Mouse (Mus musculus) limb, embryonic 15.5 days (tissue): ENCODE data around the gene Zfp747. TPM values are rescaled to one million over a fixed set of nuclear protein-coding genes. Genes with fewer than 3 reads are reported as not detected.
"Not testable (repeated sequence)": the region's sequence is repeated elsewhere in the genome, so short reads cannot be mapped to it uniquely, and the experiment has no call there.

Source experiments
- ATAC-seq: fragments of 200-750 bp; cut with Nextera tagmentation; 2 replicates; pipeline ENCODE4 v1.8.0; 2017; ENCODE audit warnings: low read depth, moderate TSS enrichment; ENCODE audit not compliant: insufficient number of reproducible peaks, low FRiP score, low TSS enrichment
- H3K27ac ChIP-seq: fragments of 300-500 bp; sonication (generic); 2 replicates; pipeline ENCODE4 v1.5.1; 2015; ENCODE audit warnings: moderate library complexity, mild to moderate bottlenecking, inconsistent platforms
- H3K27me3 ChIP-seq: fragments of 300-500 bp; sonication (generic); 2 replicates; pipeline ENCODE4 v1.6.1; 2015; ENCODE audit warnings: inconsistent platforms
- H3K36me3 ChIP-seq: fragments of 300-500 bp; sonication (generic); 2 replicates; pipeline ENCODE4 v1.6.1; 2015; ENCODE audit warnings: inconsistent platforms
- H3K4me1 ChIP-seq: fragments of 300-500 bp; sonication (generic); 2 replicates; pipeline ENCODE4 v1.6.1; 2015; ENCODE audit warnings: inconsistent platforms
- H3K4me2 ChIP-seq: fragments of 300-500 bp; sonication (generic); 2 replicates; pipeline ENCODE4 v1.6.1; 2015; ENCODE audit warnings: mild to moderate bottlenecking, inconsistent platforms
- H3K4me3 ChIP-seq: fragments of 300-500 bp; sonication (generic); 2 replicates; pipeline ENCODE4 v1.5.1; 2015; ENCODE audit warnings: mild to moderate bottlenecking, inconsistent platforms
- H3K9ac ChIP-seq: fragments of 300-500 bp; sonication (generic); 2 replicates; pipeline ENCODE4 v1.6.1; 2015; ENCODE audit warnings: inconsistent platforms
- H3K9me3 ChIP-seq: fragments of 300-500 bp; sonication (generic); 2 replicates; pipeline ENCODE4 v1.6.1; 2016; ENCODE audit warnings: inconsistent platforms
- WGBS: fragments of 180-500 bp; shearing (Covaris S2); methylation state at CpG from one replicate; pipeline ENCODE4 v1.1.7; 2015; 5-methylcytosine and 5-hydroxymethylcytosine counted together
- polyA plus RNA-seq: library from polyadenylated mRNA; unstranded; fragments of >200 nt; fragmentation: Nextera tagmentation; extraction: Ambion mirVana; gene quantifications from 2 replicates; pipeline ENCODE4 v1.2.1, GENCODE M21; 2015

Gene Zfp747
- polyA plus RNA-seq, result 9.4 and 10.1 TPM in 2 replicates

DNA sequence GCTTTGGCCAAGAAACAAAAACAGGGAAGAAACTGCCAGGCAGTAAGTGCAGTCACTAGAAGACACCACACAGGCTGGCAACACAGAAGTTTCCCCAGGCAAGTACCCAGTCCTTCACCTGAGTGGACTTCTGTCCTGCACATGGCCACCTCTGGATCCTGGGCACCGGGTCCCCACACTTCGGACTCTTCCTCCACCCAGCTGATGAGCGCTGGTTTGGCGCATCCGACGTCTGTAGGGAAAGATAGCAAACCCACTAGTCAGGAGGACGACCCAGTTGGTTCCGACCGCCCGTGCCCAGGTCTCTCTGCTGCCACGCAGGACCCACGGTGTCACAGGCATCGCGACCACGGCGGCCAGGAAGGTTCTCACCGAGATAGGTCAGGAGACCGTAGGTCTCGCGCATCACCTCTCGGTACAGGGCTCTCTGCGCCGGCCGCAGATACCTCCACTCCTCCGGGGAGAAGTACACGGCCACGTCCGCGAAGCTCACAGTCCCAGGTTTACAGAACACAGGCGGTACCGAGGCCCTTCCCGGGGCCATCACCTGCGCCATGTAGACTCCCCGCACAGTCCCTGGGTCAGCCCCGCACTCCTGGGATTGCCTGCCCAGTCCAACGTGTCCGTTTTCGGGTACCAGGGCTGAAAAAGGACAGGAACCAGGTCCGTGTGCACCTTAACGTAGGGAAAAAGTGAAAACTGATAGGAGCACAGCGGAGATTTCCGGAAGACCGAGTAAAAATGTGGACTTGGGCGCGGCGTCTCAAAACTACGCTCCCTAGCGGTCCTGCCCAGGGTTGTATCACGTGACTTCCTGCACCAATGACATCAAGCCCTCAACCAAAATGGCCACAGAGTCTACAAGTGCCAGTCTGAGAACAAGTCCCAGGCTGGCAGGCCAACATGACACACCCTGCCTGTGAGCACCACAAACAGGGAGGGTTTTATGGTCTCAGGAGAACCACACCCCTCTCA lies at the start of gene Zfp747:
Gene Zfp747 (minus strand): TSS at position 780 of the 975 bp plus-strand sequence.
- H3K9me3 ChIP-seq, H3K27me3 ChIP-seq, H3K4me1 ChIP-seq: not testable (repeated sequence)
- H3K4me3 ChIP-seq, result peak within 1 kb of the TSS; percentile 68
- H3K9ac ChIP-seq, result peak within 1 kb of the TSS; percentile 72
- peak within 1 kb of the TSS; percentile 72 for H3K4me2 ChIP-seq
- WGBS, result 3% methylated on average over 48 of the region's 49 CpGs
- H3K36me3 ChIP-seq, result peaks cover 11% of the 10 kb centered on the region
- H3K27ac ChIP-seq, result peak within 1 kb of the TSS; percentile 82
- peak; percentile 85 for ATAC-seq

DNA sequence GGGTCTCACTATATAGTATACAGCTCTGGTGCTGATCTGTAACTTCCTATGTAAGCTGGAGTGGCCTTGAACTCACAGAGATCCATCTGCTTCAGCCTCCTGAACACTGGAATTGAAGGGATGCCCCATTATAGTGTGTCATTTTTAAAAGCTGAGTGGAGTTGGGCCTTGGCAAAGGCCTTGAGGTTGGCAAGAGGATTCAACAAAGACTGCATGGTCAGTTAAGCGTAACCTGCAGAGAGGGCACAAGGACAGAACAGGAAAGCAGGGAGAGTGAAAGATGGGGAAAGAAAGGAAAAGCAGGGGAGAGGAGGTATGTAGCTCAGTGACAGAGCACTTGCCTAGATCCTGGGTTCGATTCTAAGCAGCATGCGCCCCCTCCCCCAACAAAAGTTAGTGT lies 49.4 kb upstream of the Zfp747 start:
- peaks cover 7% of the 10 kb centered on the region; the same call in 1 of the 2 replicates for H3K27me3 ChIP-seq
- H3K4me2 ChIP-seq, result no peak overlapping the region
- 84% methylated on average over 3 of the region's 3 CpGs for WGBS
- H3K9me3 ChIP-seq, result no peaks in the 10 kb centered on the region
- no peak overlapping the region for H3K9ac ChIP-seq
- no peak overlapping the region for H3K4me3 ChIP-seq
- H3K36me3 ChIP-seq, result no peaks in the 10 kb centered on the region
- no peak overlapping the region for H3K27ac ChIP-seq
- no peak for ATAC-seq
- peaks cover 13% of the 10 kb centered on the region; the same call in 1 of the 2 replicates for H3K4me1 ChIP-seq

DNA sequence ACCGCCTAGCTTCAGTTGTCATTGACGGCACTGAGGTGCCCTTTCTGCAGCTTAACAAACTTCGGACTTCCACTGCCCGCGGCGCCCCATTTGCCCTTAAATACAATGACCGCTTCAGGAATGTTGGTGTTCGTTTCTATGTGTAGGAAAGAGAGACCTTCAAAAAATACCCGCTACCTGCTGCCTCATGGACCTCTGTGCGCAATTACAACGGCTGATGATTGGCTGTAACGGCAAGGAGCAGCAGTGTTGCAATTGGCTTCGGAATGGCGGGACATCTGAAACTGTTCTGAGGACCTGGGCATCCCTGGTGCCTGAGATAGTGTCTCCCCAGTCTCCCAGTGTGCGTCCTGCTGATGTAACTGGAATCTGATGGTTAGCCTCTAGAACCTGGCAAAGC lies 46.4 kb upstream of the Zfp747 start:
- H3K4me2 ChIP-seq, result peak overlapping the region; percentile 86
- peak overlapping the region; percentile 89; the same call in 1 of the 2 replicates for H3K9ac ChIP-seq
- peak overlapping the region; percentile 78; the same call in 1 of the 2 replicates for H3K27ac ChIP-seq
- H3K27me3 ChIP-seq, result peaks cover 7% of the 10 kb centered on the region; the same call in 1 of the 2 replicates
- H3K36me3 ChIP-seq, result peaks cover 8% of the 10 kb centered on the region; the same call in 1 of the 2 replicates
- WGBS, result 1% methylated on average over 15 of the region's 15 CpGs
- H3K4me3 ChIP-seq, result peak overlapping the region; percentile 76
- H3K9me3 ChIP-seq, result no peaks in the 10 kb centered on the region
- ATAC-seq, result no peak
- peaks cover 13% of the 10 kb centered on the region; the same call in 1 of the 2 replicates for H3K4me1 ChIP-seq

DNA sequence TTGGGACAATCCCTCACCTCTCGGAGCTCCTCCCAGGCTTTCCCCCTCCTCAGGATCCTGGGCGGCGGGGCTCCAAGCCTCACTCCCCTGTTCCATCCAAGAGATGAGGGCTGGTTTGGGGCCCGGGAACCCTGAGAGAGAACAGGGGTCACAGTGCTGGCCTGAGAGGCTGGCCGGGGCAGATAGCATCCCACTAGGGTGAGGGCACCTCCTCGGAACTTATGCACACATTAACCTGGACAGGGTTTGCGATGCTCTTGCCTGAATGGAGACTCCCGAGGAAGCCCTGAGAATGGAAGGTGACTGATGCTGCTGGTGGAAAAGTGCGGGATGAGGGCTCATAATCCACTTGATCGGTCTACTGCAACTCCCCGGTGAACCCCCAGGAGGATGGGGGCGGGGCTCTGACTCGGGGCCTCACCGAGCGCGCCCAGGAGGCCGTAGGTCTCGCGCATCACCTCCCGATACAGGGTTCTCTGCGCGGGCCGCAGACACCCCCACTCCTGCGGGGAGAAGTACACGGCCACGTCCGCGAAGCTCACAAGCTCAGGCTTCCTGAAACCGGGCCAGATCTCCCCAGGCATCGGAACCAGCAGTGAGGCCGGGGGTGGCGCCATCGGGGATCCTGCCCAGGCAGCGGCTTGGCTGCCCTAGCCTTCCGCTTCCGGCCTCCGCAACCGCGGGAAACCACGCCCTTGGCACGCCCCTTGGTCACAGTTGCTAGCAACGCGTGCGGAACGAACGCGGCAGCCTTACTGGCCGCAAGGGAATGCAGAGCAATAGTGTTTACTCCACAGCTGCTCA lies 45.7 kb upstream of the Zfp747 start, which contains the start of gene Zfp688:
Gene Zfp688 (minus strand): TSS at position 681 of the 804 bp plus-strand sequence.
- ATAC-seq, result peak; percentile 84
- peaks cover 8% of the 10 kb centered on the region; the same call in 1 of the 2 replicates for H3K36me3 ChIP-seq
- H3K4me3 ChIP-seq, result peak within 1 kb of the TSS; percentile 76
- peak within 1 kb of the TSS; percentile 78 for H3K27ac ChIP-seq
- H3K9ac ChIP-seq, result peak within 1 kb of the TSS; percentile 89
- peak within 1 kb of the TSS; percentile 86 for H3K4me2 ChIP-seq
- H3K4me1 ChIP-seq, result peaks cover 13% of the 10 kb centered on the region; the same call in 1 of the 2 replicates
- under 1% methylated on average over 47 of the region's 48 CpGs for WGBS
- peaks cover 7% of the 10 kb centered on the region; the same call in 1 of the 2 replicates for H3K27me3 ChIP-seq
- no peaks in the 10 kb centered on the region for H3K9me3 ChIP-seq

DNA sequence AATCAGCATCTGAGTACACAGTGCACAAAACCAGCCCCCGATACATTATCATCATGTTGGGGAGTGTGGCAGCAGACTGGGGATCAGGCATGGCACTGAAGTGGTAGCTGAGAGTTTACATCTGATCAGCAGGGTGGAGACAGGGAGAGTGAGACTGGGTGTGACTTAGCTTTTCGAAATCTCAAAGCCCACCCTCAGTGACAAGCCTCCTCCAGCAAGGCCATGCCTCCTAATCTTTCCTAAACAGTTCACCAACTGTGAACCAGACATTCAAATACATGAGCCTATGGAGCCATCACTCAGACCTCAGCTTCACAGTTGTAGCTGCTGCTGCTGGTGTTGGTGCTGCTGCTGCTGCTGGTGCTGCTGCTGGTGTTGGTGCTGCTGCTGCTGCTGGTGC lies 35.6 kb upstream of the Zfp747 start:
- ATAC-seq, result no peak

DNA sequence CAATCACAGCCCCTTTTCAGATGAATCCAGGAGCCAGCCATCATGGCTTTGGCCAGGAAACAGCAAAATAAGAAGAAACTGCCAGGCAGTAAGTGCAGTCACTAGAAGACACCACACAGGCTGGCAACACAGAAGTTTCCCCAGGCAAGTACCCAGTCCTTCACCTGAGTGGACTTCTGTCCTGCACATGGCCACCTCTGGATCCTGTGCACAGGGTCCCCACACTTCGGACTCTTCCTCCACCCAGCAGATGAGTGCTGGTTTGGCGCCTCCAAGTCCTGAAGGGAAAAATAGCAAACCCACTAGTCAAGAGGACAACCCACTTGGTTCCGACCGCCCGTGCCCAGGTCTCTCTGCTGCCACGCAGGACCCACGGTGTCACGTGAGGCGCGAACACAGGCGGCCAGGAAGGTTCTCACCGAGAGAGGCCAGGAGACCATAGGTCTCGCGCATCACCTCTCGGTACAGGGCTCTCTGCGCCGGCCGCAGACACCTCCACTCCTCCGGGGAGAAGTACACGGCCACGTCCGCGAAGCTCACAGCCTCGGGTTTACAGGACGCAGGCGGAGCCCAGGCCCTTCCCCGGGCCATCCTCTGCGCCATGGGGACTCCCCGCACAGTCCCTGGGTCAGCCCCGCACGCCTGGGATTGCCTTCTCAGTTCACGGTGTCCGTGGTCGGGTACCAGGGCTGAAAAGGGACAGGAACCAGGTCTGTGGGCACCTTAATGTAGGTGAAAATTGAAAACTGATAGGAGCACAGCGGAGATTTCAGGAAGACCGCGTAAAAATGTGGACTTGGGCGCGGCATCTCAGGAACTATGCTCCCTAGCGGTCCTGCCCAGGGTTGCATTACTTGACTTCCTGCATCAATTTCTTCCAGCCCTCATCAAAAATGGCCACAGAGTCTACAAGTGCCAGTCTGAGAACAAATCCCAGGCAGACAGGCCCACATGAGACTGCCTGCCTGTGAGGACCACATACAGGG lies 30.4 kb upstream of the Zfp747 start, which contains the start of gene Zfp764:
Gene Zfp764 (minus strand): TSS at position 821 of the 986 bp plus-strand sequence.
- not testable (repeated sequence) for H3K27me3 ChIP-seq, H3K36me3 ChIP-seq, H3K4me1 ChIP-seq, H3K9me3 ChIP-seq
- Histone ChIP-seq H3K4me3 (peak within 1 kb of the TSS; percentile 50), H3K27ac (peak within 1 kb of the TSS; percentile 83), H3K9ac (peak within 1 kb of the TSS; percentile 76), H3K4me2 (peak within 1 kb of the TSS; percentile 92)
- 4% methylated on average over 40 of the region's 40 CpGs for WGBS
- peak; percentile 83 for ATAC-seq

More for the DNA sequence above, 35.6 kb upstream of the Zfp747 start:
- Histone ChIP-seq H3K4me2 (no peak overlapping the region), H3K27me3 (no peaks in the 10 kb centered on the region), H3K9ac (no peak overlapping the region), H3K9me3 (no peaks in the 10 kb centered on the region), H3K4me1 (peaks cover 2% of the 10 kb centered on the region; the same call in 1 of the 2 replicates), H3K36me3 (no peaks in the 10 kb centered on the region), H3K27ac (no peak overlapping the region), H3K4me3 (no peak overlapping the region)
- 73% methylated on average over 2 of the region's 2 CpGs for WGBS

DNA sequence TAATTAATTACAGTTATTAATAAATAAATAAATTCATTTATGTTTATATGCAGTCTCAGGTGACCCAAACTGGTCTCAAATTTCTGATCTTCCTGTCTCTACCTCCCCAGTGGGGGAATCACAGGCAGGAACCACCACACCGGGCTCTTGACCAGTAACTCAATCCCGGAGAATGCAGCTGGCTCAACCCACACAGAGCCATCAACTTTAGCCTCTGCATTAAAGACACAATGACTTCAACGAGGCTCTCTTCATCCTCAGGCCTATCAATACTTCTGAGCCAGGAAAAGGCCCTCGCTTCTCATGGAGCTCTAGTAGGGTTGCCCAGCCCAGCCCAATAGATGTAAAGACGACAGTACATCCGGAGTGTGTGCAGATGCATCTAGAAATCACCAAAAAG lies 28.3 kb upstream of the Zfp747 start:
- not testable (repeated sequence) for H3K27me3 ChIP-seq, H3K9me3 ChIP-seq, H3K36me3 ChIP-seq, H3K4me2 ChIP-seq, H3K4me1 ChIP-seq, H3K4me3 ChIP-seq, H3K27ac ChIP-seq, H3K9ac ChIP-seq, ATAC-seq
- WGBS, result 89% methylated on average over 6 of the region's 6 CpGs

DNA sequence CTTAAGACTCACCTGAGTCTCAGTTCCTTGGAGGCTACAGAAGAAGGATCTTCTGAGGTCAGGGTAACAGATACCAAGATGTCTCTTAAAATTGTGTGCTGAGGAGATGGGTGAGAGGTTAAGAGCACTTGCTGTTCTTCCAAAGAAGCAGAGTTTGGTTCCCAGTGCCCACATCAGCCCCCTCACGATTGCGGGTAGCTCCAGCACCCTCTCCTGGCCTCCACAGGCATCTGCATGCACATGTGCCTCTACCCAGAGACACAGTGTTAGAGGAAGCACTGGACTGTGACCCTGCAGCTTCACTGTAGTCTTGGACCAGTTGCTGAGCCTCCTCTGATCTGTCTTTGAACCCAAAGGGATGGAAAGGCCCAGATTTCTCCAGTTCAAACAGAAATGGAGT lies 27.1 kb upstream of the Zfp747 start:
- peaks cover 7% of the 10 kb centered on the region for H3K36me3 ChIP-seq
- H3K9me3 ChIP-seq, result no peaks in the 10 kb centered on the region
- no peak overlapping the region for H3K4me3 ChIP-seq
- ATAC-seq, result no peak
- H3K4me1 ChIP-seq, result peaks cover 6% of the 10 kb centered on the region
- H3K27me3 ChIP-seq, result no peaks in the 10 kb centered on the region
- 41% methylated on average over 2 of the region's 2 CpGs for WGBS
- no peak overlapping the region for H3K9ac ChIP-seq
- H3K27ac ChIP-seq, result no peak overlapping the region
- no peak overlapping the region for H3K4me2 ChIP-seq

DNA sequence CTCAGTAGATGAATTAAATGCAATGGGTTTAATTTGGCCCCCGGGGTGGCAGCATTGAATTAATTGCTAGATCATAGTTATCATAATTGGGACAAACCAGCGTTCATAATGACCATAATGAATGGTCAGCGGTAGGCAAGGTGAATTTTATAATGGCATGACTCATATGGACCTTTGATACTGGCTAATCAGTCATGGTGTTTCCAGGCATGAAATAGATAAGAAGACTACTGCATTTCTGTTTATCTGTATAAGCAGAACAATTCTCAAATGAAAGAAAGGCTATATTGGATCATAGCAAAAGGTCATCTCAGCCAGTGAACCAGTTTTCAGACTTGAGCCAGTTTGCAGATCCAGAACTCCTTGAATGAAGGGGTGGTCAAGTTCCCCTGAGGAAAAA lies 24.5 kb upstream of the Zfp747 start:
- Histone ChIP-seq H3K9me3 (no peaks in the 10 kb centered on the region), H3K27me3 (no peaks in the 10 kb centered on the region), H3K4me3 (no peak overlapping the region), H3K27ac (no peak overlapping the region), H3K4me1 (no peaks in the 10 kb centered on the region), H3K36me3 (peaks cover 7% of the 10 kb centered on the region), H3K4me2 (no peak overlapping the region), H3K9ac (no peak overlapping the region)
- 61% methylated on average over 3 of the region's 3 CpGs for WGBS
- ATAC-seq, result no peak

DNA sequence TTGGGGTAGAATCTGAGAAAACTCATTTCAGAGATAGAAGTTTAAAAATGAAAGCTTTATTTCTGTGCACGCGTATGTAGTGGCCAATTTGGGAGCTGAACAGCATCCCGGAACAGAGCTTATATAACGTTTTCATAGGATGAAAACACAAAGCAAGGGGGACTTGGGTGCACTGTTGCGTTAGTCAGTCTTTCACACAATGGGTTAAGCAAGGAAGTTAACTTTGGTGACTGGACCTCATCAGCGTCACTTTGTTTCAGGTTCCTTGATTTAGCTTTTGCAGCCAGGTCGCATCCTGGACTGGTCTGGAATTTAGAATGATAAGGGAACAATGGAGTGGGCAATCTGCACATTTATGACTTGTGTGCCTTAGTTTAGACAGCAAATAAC lies 18.1 kb upstream of the Zfp747 start:
- Histone ChIP-seq H3K4me1 (peaks cover 7% of the 10 kb centered on the region), H3K36me3 (peaks cover 11% of the 10 kb centered on the region), H3K4me3 (peak overlapping the region; percentile 68), H3K9me3 (no peaks in the 10 kb centered on the region), H3K27ac (peak overlapping the region; percentile 90), H3K27me3 (no peaks in the 10 kb centered on the region), H3K9ac (peak overlapping the region; percentile 17; the same call in 1 of the 2 replicates), H3K4me2 (peak overlapping the region; percentile 81)
- ATAC-seq, result no peak
- 13% methylated on average over 7 of the region's 7 CpGs for WGBS
